Mouse (Mus musculus): Measurements from ENCODE around the gene Olfr594. TPM values are rescaled to one million over a fixed set of nuclear protein-coding genes. Genes with fewer than 3 reads are reported as not detected.

The Olfr594 gene
- not detected for polyA plus RNA-seq (2017; shearing (Covaris generic))

DNA sequence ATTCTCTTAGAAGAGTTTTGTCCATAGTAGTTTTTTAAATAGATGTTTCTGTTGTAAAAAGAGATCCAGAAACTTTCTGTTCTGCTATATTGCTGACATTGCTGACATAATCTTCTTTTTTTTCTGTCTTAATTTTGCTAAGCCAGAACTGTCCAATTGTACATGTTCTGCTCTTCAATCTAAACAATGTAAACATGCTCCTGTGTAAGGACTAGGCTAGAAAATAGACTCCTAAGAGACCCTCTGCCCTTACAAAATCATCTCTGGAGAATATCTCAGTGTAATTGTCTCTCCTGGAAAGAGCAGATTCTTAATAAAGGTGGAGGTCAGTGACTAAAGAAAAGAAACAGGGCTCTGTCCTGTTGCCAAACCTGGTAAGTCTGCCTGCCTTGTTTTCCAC, at the start of gene Olfr594:
Olfr594 (plus strand) TSS at position 301 of the 400 bp plus-strand sequence.

DNA sequence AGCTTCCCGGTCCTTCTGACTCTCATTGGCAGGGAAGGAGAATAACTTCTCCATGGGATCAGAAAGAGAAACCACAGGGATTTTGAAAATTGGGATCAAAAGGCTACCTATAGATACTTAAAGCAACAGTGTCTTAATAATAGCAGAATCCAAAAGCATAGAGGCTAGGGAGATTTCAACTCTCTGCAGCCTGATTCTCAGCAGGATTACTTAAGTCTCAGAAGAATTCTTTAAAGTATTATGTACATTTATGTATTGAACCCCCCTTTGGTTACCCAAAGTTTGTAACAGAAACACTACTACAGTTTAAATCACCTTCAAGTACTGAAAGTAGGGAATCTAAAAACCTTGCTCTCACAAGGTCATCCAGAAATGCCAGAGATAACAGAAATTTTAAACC, 38.6 kb upstream of the Olfr594 start, which contains the start of gene Olfr591:
Olfr591 (minus strand) TSS at position 101 of the 400 bp plus-strand sequence.

DNA sequence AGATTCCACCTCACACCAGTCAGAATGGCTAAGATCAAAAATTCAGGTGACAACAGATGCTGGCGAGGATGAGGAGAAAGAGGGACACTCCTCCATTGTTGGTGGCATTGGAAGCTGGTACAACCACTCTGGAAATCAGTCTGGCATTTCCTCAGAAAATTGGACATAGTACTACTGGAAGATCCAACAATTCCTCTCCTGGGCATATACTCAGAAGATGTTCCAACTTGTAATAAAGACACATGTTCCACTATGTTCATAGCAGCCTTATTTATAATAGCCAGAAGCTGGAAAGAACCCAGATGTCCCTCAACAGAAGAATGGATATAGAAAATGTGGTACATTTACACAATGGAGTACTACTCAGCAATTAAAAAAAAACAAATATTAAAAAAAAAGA, 32.3 kb upstream of the Olfr594 start, which contains the start of gene Olfr592:
Olfr592 (plus strand) TSS at position 301 of the 400 bp plus-strand sequence.

DNA sequence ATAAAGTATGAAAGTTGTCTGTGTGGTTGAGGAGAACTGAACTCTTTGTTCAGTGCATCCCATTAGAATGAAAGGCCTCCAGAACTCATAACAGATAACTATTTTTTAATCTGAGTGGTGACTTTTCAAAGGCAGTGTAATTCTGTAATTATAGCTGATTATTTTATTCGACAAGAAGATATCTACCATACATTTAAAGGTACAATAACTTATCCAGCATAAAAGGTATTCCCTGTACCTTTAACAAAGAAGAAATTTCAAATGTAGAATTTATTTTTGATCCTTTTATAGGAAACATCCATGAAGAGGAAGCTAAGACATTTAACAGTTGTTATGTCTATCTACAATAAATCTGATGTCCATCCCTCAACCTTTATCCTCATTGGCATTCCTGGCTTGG, 5.2 kb upstream of the Olfr594 start, which contains the start of gene Olfr593:
Olfr593 (plus strand) TSS at position 301 of the 400 bp plus-strand sequence.

DNA sequence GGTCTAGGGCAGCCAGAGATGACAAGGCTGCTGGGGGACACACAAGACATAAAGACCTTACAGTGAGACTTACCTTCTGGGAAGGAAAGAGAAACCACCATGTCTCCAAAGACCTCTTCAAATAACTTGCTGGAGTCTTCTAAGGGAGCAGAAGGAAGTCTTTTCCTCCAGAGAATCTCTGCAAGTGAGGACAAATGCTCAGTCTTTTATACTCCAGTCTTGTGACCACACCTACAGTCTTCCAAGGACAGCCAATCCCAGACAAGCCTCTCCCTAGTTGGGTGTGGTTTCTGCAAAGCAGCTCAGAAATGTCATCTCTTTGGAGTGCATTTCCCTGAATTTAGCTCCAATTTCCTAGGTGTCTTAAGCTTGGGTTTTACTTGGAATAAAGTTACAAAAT, 35.6 kb downstream of the Olfr594 start, which contains the start of gene Usp17ld:
Usp17ld (minus strand) TSS at position 101 of the 400 bp plus-strand sequence.

Other genes with a start within 250 kb of the Olfr594 start
- not detected for gene Olfr577, start 241.1 kb upstream of the Olfr594 start, polyA plus RNA-seq (2017; shearing (Covaris generic))
- not detected for gene Olfr578, start 227.7 kb upstream of the Olfr594 start, polyA plus RNA-seq (2017; shearing (Covaris generic))
- gene Olfr582, start 179.0 kb upstream of the Olfr594 start, polyA plus RNA-seq (2017; shearing (Covaris generic)) = not detected
- not detected for gene Olfr583, start 165.7 kb upstream of the Olfr594 start, polyA plus RNA-seq (2017; shearing (Covaris generic))
- gene Olfr584, start 135.1 kb upstream of the Olfr594 start, polyA plus RNA-seq (2017; shearing (Covaris generic)) = not detected
- not detected for gene Olfr585, start 119.3 kb upstream of the Olfr594 start, polyA plus RNA-seq (2017; shearing (Covaris generic))
- gene Olfr586, start 91.4 kb upstream of the Olfr594 start, polyA plus RNA-seq (2017; shearing (Covaris generic)) = not detected
- gene Olfr588-ps1, start 76.1 kb upstream of the Olfr594 start, polyA plus RNA-seq (2017; shearing (Covaris generic)) = not detected
- gene Olfr589, start 60.6 kb upstream of the Olfr594 start, polyA plus RNA-seq (2017; shearing (Covaris generic)) = not detected
- not detected for gene Olfr591, start 38.7 kb upstream of the Olfr594 start, polyA plus RNA-seq (2017; shearing (Covaris generic))
- not detected for gene Olfr592, start 32.2 kb upstream of the Olfr594 start, polyA plus RNA-seq (2017; shearing (Covaris generic))
- gene Olfr593, start 5.1 kb upstream of the Olfr594 start, polyA plus RNA-seq (2017; shearing (Covaris generic)) = not detected
- not detected for gene Usp17ld, start 35.5 kb downstream of the Olfr594 start, polyA plus RNA-seq (2017; shearing (Covaris generic))
- gene Olfr596, start 88.7 kb downstream of the Olfr594 start, polyA plus RNA-seq (2017; shearing (Covaris generic)) = not detected
- 0.11 TPM for gene Olfr597, start 99.3 kb downstream of the Olfr594 start, polyA plus RNA-seq (2017; shearing (Covaris generic))
- not detected for gene Olfr598, start 106.6 kb downstream of the Olfr594 start, polyA plus RNA-seq (2017; shearing (Covaris generic))
- not detected for gene Olfr599, start 118.9 kb downstream of the Olfr594 start, polyA plus RNA-seq (2017; shearing (Covaris generic))
- gene Olfr600, start 132.7 kb downstream of the Olfr594 start, polyA plus RNA-seq (2017; shearing (Covaris generic)) = 0.19 TPM
- 0.16 TPM for gene Olfr601, start 145.7 kb downstream of the Olfr594 start, polyA plus RNA-seq (2017; shearing (Covaris generic))
- gene Olfr603, start 169.2 kb downstream of the Olfr594 start, polyA plus RNA-seq (2017; shearing (Covaris generic)) = not detected
- not detected for gene Usp17lc, start 198.1 kb downstream of the Olfr594 start, polyA plus RNA-seq (2017; shearing (Covaris generic))
- not detected for gene Olfr605, start 228.4 kb downstream of the Olfr594 start, polyA plus RNA-seq (2017; shearing (Covaris generic))
- not detected for gene Olfr606, start 232.1 kb downstream of the Olfr594 start, polyA plus RNA-seq (2017; shearing (Covaris generic))
- gene Olfr607, start 247.2 kb downstream of the Olfr594 start, polyA plus RNA-seq (2017; shearing (Covaris generic)) = 0.07 TPM

All from CD4-positive, CD25-positive, alpha-beta regulatory T cell (primary cell).